Mouse (Mus musculus) layer of hippocampus, postnatal 36 days (tissue): ENCODE results near the gene BC100530. TPM values are rescaled to one million over a fixed set of nuclear protein-coding genes. Genes with fewer than 3 reads are reported as not detected.
"Not testable (repeated sequence)": the region's sequence is repeated elsewhere in the genome, so short reads cannot be mapped to it uniquely, and the experiment has no call there.

Experiments
- DNase-seq, 2 experiments: peaks; one replicate each; pipeline ENCODE4 v3.0.0; 2022
- total RNA-seq, 2 experiments: library from RNA; stranded (reverse); gene quantifications; 2 replicates each; pipeline ENCODE4 v1.2.3; 2021

BC100530 gene
- not detected for total RNA-seq

DNA sequence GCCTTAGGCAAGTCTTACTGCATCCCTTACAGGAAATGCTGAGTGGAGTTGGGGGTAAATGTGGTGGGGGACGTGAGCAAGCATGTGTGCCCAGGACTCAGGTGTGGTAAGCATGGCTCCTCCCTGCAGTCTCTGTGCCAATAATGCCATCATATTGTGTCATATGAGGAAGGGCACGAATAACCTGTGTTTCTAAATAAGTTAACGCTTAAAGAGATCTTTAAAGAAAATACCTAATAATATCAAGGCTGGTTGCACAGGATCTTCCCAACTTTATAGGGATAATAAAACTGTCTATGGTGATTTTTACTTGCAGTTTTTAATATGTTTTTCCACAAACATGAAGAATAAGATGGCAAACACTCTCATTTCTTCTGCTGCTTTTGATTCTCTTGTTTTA lies at the start of gene BC100530:
Gene BC100530 (minus strand): TSS at position 101 of the 400 bp plus-strand sequence.
- not testable (repeated sequence) for DNase-seq

- no peak for DNase-seq
Measured at GRCm38 (mm10) chr16:36408357-36408756, 40.8 kb upstream of the BC100530 start, which contains the start of gene Stfa2. Gene Stfa2 (minus strand): TSS chr16:36408457.

GRCm38 (mm10) chr16:36389060-36389459 lies 21.5 kb upstream of the BC100530 start:
- DNase-seq: no peak

- DNase-seq: no peak
Measured at GRCm38 (mm10) chr16:36337171-36337570, 30.4 kb downstream of the BC100530 start.

- DNase-seq: no peak
Measured at GRCm38 (mm10) chr16:36334232-36334631, 33.3 kb downstream of the BC100530 start, which contains the start of gene BC117090. Gene BC117090 (minus strand): TSS chr16:36334332.

DNA sequence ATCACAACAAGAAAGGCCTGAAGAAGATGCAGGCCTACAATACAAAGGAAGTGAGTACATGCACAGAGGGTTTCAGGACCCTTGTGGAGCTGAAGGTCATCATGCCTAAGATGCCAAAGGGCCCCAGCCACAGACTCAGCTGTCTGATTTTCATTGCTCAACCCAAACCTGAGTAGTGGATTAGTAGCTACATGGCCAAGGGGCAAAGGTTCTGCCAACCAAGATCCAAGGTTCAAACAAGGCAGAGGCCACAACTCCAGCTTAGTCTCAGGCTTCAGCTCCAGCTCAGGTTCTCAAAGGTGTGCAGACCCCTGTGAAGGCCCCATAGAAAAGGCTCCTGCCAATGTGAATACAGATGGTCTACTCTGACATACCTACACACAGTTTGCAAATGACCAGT lies 48.3 kb downstream of the BC100530 start:
- no peak for DNase-seq

DNA sequence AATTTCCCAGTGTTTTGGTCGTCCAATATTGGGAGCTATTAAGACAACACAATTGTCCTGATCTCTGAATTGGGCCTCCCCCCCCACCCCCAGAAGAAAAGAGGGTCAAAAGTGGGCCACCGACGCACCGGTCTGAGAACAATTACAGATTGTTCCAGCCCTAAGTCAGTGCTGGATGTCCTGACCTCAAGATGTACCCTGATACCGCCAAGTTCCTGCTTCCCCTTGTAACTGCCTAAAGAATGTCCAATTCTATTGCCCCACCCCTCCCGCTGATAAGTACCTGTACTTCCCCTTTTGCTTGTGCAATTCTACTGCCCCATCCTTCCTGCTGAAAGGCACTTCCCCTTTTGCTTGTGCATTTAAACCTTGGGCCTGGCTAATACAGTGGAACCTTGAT lies 51.4 kb downstream of the BC100530 start:
- not testable (repeated sequence) for DNase-seq

Other genes starting within 250 kb of the BC100530 start
- gene Csta1, start 236.5 kb downstream of the BC100530 start, total RNA-seq: not detected
- gene Stfa2l1, start 210.9 kb downstream of the BC100530 start, total RNA-seq: not detected
- not detected for gene Gm5483, start 183.5 kb downstream of the BC100530 start, total RNA-seq
- gene Gm5416, start 157.3 kb downstream of the BC100530 start, total RNA-seq: not detected
- not detected for gene 2010005H15Rik, start 146.3 kb downstream of the BC100530 start, total RNA-seq
- not detected for gene Stfa1, start 90.8 kb downstream of the BC100530 start, total RNA-seq
- gene BC117090, start 33.4 kb downstream of the BC100530 start, total RNA-seq: not detected
- gene Stfa2, start 40.7 kb upstream of the BC100530 start, total RNA-seq: not detected
- not detected for gene Stfa3, start 87.6 kb upstream of the BC100530 start, total RNA-seq
- 1 to 10 TPM; 1.3 to 2.0 TPM for gene Casr, start 194.4 kb upstream of the BC100530 start, total RNA-seq